Mouse (Mus musculus) testis, adult 2 months (tissue): ENCODE measurements at regions not wholly inside any gene's neighbourhood (a gene's known extent, or its start where the extent isn't known, plus 50 kb on each side); places are given as distances from the start of the nearest gene placed in this dataset.

ENCODE experiments used
- CTCF ChIP-seq: fragments of 200-500 bp; IDR thresholded peaks from 2 replicates; pipeline ENCODE4 v1.5.1; 2012; ENCODE audit warnings: low read depth, mild to moderate bottlenecking, inconsistent platforms, low read length, moderate library complexity; ENCODE audit not compliant: control insufficient read depth, insufficient read depth, insufficient replicate concordance
- POLR2A ChIP-seq: fragments of 200-500 bp; IDR thresholded peaks from 2 replicates; pipeline ENCODE4 v1.6.1; 2012; ENCODE audit warnings: low read depth, mild to moderate bottlenecking, inconsistent platforms, low read length, moderate library complexity; ENCODE audit not compliant: control insufficient read depth

- TF ChIP-seq CTCF (no peak), POLR2A (no peak)
These were observed 78.4 kb upstream of the Ptpn1 start for GRCm38 (mm10) chr2:167853411-167853821.
